Mouse (Mus musculus) liver, embryonic 16.5 days (tissue): ENCODE measurements around the gene Hs6st2. TPM values are rescaled to one million over a fixed set of nuclear protein-coding genes. Genes with fewer than 3 reads are reported as not detected.

Source experiments
- ATAC-seq: fragments of 200-750 bp; cut with Nextera tagmentation; 2 replicates; pipeline ENCODE4 v1.8.0; 2017; ENCODE audit warnings: low read depth, mild to moderate bottlenecking, moderate number of reproducible peaks, moderate library complexity
- H3K27ac ChIP-seq: fragments of 300-500 bp; sonication (generic); 2 replicates; pipeline ENCODE4 v1.5.1; 2014; ENCODE audit warnings: mild to moderate bottlenecking, low read length
- H3K27me3 ChIP-seq: fragments of 300-500 bp; sonication (generic); 2 replicates; pipeline ENCODE4 v1.6.1; 2014; ENCODE audit warnings: low read depth, low read length, mixed read lengths; ENCODE audit not compliant: control insufficient read depth, insufficient read depth
- H3K36me3 ChIP-seq: fragments of 300-500 bp; sonication (generic); 2 replicates; pipeline ENCODE4 v1.6.1; 2014; ENCODE audit warnings: mild to moderate bottlenecking; ENCODE audit not compliant: control insufficient read depth, insufficient read depth
- H3K4me1 ChIP-seq: fragments of 300-500 bp; sonication (generic); 2 replicates; pipeline ENCODE4 v1.6.1; 2014; ENCODE audit warnings: low read depth, low read length, mixed read lengths; ENCODE audit not compliant: control insufficient read depth
- H3K4me2 ChIP-seq: fragments of 300-500 bp; sonication (generic); 2 replicates; pipeline ENCODE4 v1.6.1; 2014; ENCODE audit warnings: low read depth, low read length, mixed read lengths
- H3K4me3 ChIP-seq: fragments of 300-500 bp; sonication (generic); 2 replicates; pipeline ENCODE4 v1.5.1; 2014; ENCODE audit warnings: low read depth, mild to moderate bottlenecking, low read length
- H3K9ac ChIP-seq: fragments of 300-500 bp; sonication (generic); 2 replicates; pipeline ENCODE4 v1.6.1; 2014; ENCODE audit warnings: low read depth, low read length
- H3K9me3 ChIP-seq: fragments of 300-500 bp; sonication (generic); replicated peaks from 2 replicates; pipeline ENCODE4 v1.6.1; 2016; ENCODE audit warnings: low read length; ENCODE audit not compliant: control insufficient read depth
- WGBS: fragments of 180-500 bp; shearing (Covaris S2); extraction: QIAGEN DNeasy Blood & Tissue Kit; methylation state at CpG from one replicate; pipeline ENCODE4 v1.1.7; 2014; ENCODE audit not compliant: insufficient replicate concordance; 5-methylcytosine and 5-hydroxymethylcytosine counted together
- polyA plus RNA-seq: library from polyadenylated mRNA; unstranded; fragments of >200 nt; fragmentation: Nextera tagmentation; extraction: Ambion mirVana; gene quantifications from 2 replicates; pipeline ENCODE4 v1.2.1, GENCODE M21; 2015

Gene Hs6st2
- polyA plus RNA-seq, 1 experiment from 2014 or later, result 0.83 TPM

DNA sequence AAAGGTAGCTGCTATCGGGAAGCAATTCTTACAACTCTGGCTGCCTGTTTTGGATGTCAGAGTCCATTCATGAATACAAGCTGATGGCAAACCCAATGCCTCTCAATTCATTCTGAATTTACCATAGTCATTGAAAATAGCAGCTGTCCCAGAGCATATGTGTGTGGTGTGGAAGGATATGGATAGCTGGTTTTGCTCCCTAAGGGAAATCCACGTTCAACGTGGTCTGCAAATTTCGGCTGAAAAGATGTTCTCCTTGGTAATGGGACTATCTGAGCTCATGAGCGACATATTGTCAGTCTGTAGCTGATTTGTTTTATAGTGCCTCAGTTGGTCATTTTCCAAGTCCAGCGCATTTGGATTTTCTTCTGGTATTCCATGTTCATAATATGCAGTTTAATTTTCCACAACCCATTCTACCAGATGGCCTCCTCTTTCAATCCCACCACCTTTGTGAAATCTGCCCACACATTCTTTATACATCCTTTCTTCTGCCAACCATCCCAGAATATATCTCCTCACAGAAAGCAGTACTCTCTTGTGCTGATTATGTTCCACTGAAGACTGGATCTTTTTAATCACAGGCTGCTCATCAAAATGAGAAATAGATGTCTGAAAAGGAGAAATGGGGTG is 75.3 kb downstream of the Hs6st2 start:
- H3K4me2 ChIP-seq, result no peak overlapping the region
- 74% methylated on average over 6 of the region's 6 CpGs for WGBS
- no peaks in the 10 kb centered on the region for H3K9me3 ChIP-seq
- H3K4me3 ChIP-seq, result no peak overlapping the region
- H3K4me1 ChIP-seq, result no peaks in the 10 kb centered on the region
- no peak overlapping the region for H3K27ac ChIP-seq
- no peak overlapping the region for H3K9ac ChIP-seq
- no peaks in the 10 kb centered on the region for H3K27me3 ChIP-seq
- no peak for ATAC-seq
- no peaks in the 10 kb centered on the region for H3K36me3 ChIP-seq

DNA sequence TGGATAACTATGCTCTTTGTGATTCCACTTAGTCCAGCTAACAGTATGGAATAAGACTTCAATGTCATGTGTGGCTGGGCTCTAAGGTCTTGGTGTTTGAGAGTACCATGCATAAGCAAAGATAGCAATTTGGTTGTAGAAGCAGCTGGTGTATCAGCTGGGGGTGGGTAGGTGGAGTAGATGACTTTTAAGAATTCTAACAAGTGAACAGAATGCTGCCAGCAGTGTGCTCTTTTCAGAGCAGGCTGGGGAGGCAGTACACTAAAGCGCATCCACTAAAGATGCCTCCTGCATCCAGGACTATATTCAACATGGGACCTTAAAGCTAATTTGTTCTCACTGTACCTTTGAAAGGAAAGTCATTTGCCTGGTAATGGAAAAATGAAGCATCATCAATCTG is 88.9 kb downstream of the Hs6st2 start:
- H3K9ac ChIP-seq, result no peak overlapping the region
- 87% methylated on average over 1 of the region's 1 CpGs for WGBS
- no peak for ATAC-seq
- no peak overlapping the region for H3K27ac ChIP-seq
- no peaks in the 10 kb centered on the region for H3K9me3 ChIP-seq
- H3K4me1 ChIP-seq, result no peaks in the 10 kb centered on the region
- H3K4me3 ChIP-seq, result no peak overlapping the region
- H3K4me2 ChIP-seq, result no peak overlapping the region
- H3K36me3 ChIP-seq, result no peaks in the 10 kb centered on the region
- no peaks in the 10 kb centered on the region for H3K27me3 ChIP-seq

DNA sequence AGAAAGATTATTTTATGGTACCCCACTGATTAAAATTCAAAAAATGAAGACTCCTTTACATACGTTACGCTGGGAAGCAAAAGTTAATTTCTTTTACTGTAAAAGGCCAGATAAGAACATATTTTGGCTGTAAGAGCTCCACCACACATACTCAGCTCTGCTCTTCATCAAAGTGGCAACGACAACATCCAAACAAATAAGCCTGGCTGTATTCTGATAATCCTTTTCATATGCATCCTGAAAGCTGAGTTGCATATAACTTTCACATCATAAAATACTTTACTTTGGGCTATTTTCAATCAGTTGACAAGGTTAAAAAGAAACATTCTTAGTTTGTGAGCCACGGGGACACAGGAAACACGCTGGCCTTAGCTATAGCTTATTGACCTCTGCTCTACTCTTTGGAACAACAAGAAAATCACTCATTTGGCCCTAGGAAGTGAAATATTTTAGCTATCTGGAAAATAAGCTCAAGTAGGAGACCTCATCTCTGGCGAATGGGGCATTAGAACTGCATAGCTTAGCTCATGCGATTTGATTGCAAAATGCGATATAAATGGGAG is 91.1 kb downstream of the Hs6st2 start:
- 65% methylated on average over 8 of the region's 8 CpGs for WGBS
- H3K9me3 ChIP-seq, result no peaks in the 10 kb centered on the region
- no peak overlapping the region for H3K9ac ChIP-seq
- no peaks in the 10 kb centered on the region for H3K4me1 ChIP-seq
- no peaks in the 10 kb centered on the region for H3K36me3 ChIP-seq
- no peaks in the 10 kb centered on the region for H3K27me3 ChIP-seq
- no peak for ATAC-seq
- H3K4me3 ChIP-seq, result no peak overlapping the region
- H3K27ac ChIP-seq, result no peak overlapping the region
- H3K4me2 ChIP-seq, result no peak overlapping the region

GRCm38 (mm10) chrX:51585444-51585843 is 96.2 kb downstream of the Hs6st2 start:
- ATAC-seq, result no peak

GRCm38 (mm10) chrX:51581704-51582103 is 100.0 kb downstream of the Hs6st2 start:
- 32% methylated on average over 3 of the region's 3 CpGs for WGBS
- H3K4me3 ChIP-seq, result no peak overlapping the region
- no peaks in the 10 kb centered on the region for H3K9me3 ChIP-seq
- H3K4me1 ChIP-seq, result no peaks in the 10 kb centered on the region
- H3K27ac ChIP-seq, result no peak overlapping the region
- ATAC-seq, result no peak
- H3K4me2 ChIP-seq, result no peak overlapping the region
- H3K9ac ChIP-seq, result no peak overlapping the region
- no peaks in the 10 kb centered on the region for H3K27me3 ChIP-seq
- no peaks in the 10 kb centered on the region for H3K36me3 ChIP-seq

More at GRCm38 (mm10) chrX:51585444-51585843, 96.2 kb downstream of the Hs6st2 start:
- no peaks in the 10 kb centered on the region for H3K36me3 ChIP-seq
- no peaks in the 10 kb centered on the region for H3K4me1 ChIP-seq
- no peak overlapping the region for H3K4me3 ChIP-seq
- 56% methylated on average over 3 of the region's 3 CpGs for WGBS
- no peak overlapping the region for H3K27ac ChIP-seq
- H3K9ac ChIP-seq, result no peak overlapping the region
- no peaks in the 10 kb centered on the region for H3K9me3 ChIP-seq
- H3K4me2 ChIP-seq, result no peak overlapping the region
- H3K27me3 ChIP-seq, result no peaks in the 10 kb centered on the region

DNA sequence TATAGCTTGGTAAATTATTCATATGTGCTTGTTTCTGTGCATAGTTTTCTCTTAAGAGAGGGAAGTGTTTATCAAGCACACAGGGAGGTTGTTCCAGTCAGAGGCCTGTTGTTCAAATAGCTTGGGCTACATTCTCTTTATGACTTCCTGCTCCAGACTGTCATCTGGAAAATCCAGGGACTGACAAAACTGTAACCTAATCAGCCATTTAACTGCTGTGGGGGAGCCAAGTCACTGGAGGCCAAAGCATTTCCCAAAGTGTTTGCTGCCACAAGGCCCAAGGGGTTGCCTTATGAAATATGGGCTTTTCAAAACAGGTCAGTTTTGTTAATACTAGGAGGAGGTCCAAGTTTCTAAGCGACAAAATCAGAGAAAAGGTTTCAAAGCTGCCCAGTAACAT is 119.8 kb downstream of the Hs6st2 start:
- no peaks in the 10 kb centered on the region for H3K9me3 ChIP-seq
- 52% methylated on average over 1 of the region's 1 CpGs for WGBS
- H3K27ac ChIP-seq, result no peak overlapping the region
- no peaks in the 10 kb centered on the region for H3K36me3 ChIP-seq
- H3K4me2 ChIP-seq, result no peak overlapping the region
- no peak overlapping the region for H3K9ac ChIP-seq
- no peaks in the 10 kb centered on the region for H3K4me1 ChIP-seq
- H3K27me3 ChIP-seq, result no peaks in the 10 kb centered on the region
- H3K4me3 ChIP-seq, result no peak overlapping the region
- ATAC-seq, result no peak

GRCm38 (mm10) chrX:51539626-51540025 is 142.0 kb downstream of the Hs6st2 start:
- Histone ChIP-seq H3K27me3 (no peaks in the 10 kb centered on the region), H3K9ac (no peak overlapping the region), H3K27ac (no peak overlapping the region), H3K9me3 (no peaks in the 10 kb centered on the region), H3K4me2 (no peak overlapping the region), H3K36me3 (no peaks in the 10 kb centered on the region), H3K4me3 (no peak overlapping the region), H3K4me1 (no peaks in the 10 kb centered on the region)
- 59% methylated on average over 5 of the region's 5 CpGs for WGBS
- no peak for ATAC-seq

DNA sequence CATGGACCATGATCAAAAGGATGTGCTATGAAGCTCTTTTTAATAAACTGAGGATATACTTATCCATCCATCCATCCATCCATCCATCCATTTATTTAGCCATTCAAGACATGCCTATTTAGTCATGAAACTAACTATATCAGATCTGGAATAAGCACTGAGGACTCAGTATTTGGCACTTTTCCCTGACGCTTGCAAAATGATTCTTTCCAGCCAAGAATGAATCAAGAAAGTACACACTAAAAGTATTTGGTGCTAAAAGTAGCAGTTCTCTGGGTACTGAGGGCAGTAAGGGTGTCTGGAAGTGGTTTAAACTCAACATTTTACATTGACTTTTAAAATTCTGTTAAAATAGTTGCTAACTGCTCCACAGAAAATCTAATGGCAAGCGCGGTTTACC is 144.6 kb downstream of the Hs6st2 start:
- Histone ChIP-seq H3K27me3 (no peaks in the 10 kb centered on the region), H3K9ac (no peak overlapping the region), H3K36me3 (no peaks in the 10 kb centered on the region), H3K27ac (no peak overlapping the region), H3K4me3 (no peak overlapping the region), H3K4me1 (no peaks in the 10 kb centered on the region), H3K4me2 (no peak overlapping the region), H3K9me3 (no peaks in the 10 kb centered on the region)
- 76% methylated on average over 3 of the region's 3 CpGs for WGBS
- ATAC-seq, result no peak

DNA sequence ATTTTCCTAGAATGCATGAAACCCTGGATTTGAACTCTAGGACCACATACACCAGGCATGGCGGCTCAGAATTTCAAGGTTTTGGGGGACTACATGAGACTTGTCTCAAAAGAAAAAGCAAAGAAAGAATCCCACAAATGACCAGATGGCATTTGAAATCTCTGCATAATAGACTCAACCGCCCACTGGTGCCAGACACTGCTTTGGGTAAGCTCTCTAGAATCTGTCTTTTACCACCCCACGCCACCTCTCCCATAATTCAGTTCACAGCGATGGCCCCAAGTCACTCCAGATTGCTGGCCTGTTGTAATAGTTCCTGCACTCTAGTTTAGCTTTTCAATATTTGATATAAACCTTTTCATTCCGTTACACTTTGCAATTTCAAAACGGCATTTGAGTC is 146.4 kb downstream of the Hs6st2 start:
- ATAC-seq, result no peak
- no peak overlapping the region for H3K4me2 ChIP-seq
- no peaks in the 10 kb centered on the region for H3K9me3 ChIP-seq
- H3K27ac ChIP-seq, result no peak overlapping the region
- no peak overlapping the region for H3K4me3 ChIP-seq
- H3K9ac ChIP-seq, result no peak overlapping the region
- H3K36me3 ChIP-seq, result no peaks in the 10 kb centered on the region
- no peaks in the 10 kb centered on the region for H3K27me3 ChIP-seq
- no peaks in the 10 kb centered on the region for H3K4me1 ChIP-seq
- WGBS, result 69% methylated on average over 6 of the region's 6 CpGs
